Mouse (Mus musculus): ENCODE results near the gene Slx1b. TPM values are rescaled to one million over a fixed set of nuclear protein-coding genes. Genes with fewer than 3 reads are reported as not detected.
"Not testable (repeated sequence)": the region's sequence is repeated elsewhere in the genome, so short reads cannot be mapped to it uniquely, and the experiment has no call there.

Gene Slx1b
- polyA plus RNA-seq, 1 experiment from 2014 or later = 10.9 TPM

- Histone ChIP-seq H3K36me3 (replicated peaks; ENCODE audit: control insufficient read depth, insufficient read depth) (no peaks in the 10 kb centered on the region), H3K4me1 (replicated peaks; ENCODE audit: control insufficient read depth, insufficient read depth, low read length) (peaks cover 5% of the 10 kb centered on the region; the same call in 1 of the 2 replicates), H3K4me2 (replicated peaks) (peak within 1 kb of the TSS; percentile 65), H3K4me3 (replicated peaks; ENCODE audit: low read length) (peak within 1 kb of the TSS; percentile 39), H3K27me3 (ENCODE audit: control insufficient read depth, insufficient read depth, low read length) (no peaks in the 10 kb centered on the region), H3K27ac (peak within 1 kb of the TSS; percentile 84), H3K9me3 (ENCODE audit: control insufficient read depth, low read length) (no peaks in the 10 kb centered on the region), H3K9ac (peak within 1 kb of the TSS; percentile 51)
- 1% methylated on average over 57 of the region's 57 CpGs for WGBS
- DNase-seq (ENCODE audit: low spot score) = peak; percentile 94
- ATAC-seq (ENCODE audit: low FRiP score) = peak; percentile 98
Measured at GRCm38 (mm10) chr7:126649231-126650051, 46.1 kb downstream of the Slx1b start, which contains the start of gene Sgf29. Gene Sgf29 (plus strand): TSS chr7:126649309.

GRCm38 (mm10) chr7:126648486-126648885 is 47.1 kb downstream of the Slx1b start:
- peaks cover 5% of the 10 kb centered on the region; the same call in 1 of the 2 replicates for H3K4me1 ChIP-seq (replicated peaks; ENCODE audit: control insufficient read depth, insufficient read depth, low read length)
- ATAC-seq (ENCODE audit: low FRiP score) = no peak
- H3K27ac ChIP-seq = 0 out of 2 replicates have a peak overlapping the region, but pooled peaks have one; percentile 22
- WGBS = 82% methylated on average over 4 of the region's 4 CpGs
- peak overlapping the region; percentile 51; the same call in 1 of the 2 replicates for H3K9ac ChIP-seq
- H3K4me2 ChIP-seq (replicated peaks) = peak overlapping the region; percentile 65
- H3K4me3 ChIP-seq (replicated peaks; ENCODE audit: low read length) = peak overlapping the region; percentile 39
- H3K27me3 ChIP-seq (ENCODE audit: control insufficient read depth, insufficient read depth, low read length) = no peaks in the 10 kb centered on the region
- H3K36me3 ChIP-seq (replicated peaks; ENCODE audit: control insufficient read depth, insufficient read depth) = no peaks in the 10 kb centered on the region
- no peaks in the 10 kb centered on the region for H3K9me3 ChIP-seq (ENCODE audit: control insufficient read depth, low read length)
- DNase-seq (ENCODE audit: low spot score) = no peak

GRCm38 (mm10) chr7:126645708-126646107 is 49.9 kb downstream of the Slx1b start:
- WGBS = 66% methylated on average over 5 of the region's 5 CpGs
- Histone ChIP-seq H3K4me1 (replicated peaks; ENCODE audit: control insufficient read depth, insufficient read depth, low read length) (peaks cover 5% of the 10 kb centered on the region; the same call in 1 of the 2 replicates), H3K9ac (no peak overlapping the region), H3K27me3 (ENCODE audit: control insufficient read depth, insufficient read depth, low read length) (no peaks in the 10 kb centered on the region), H3K36me3 (replicated peaks; ENCODE audit: control insufficient read depth, insufficient read depth) (no peaks in the 10 kb centered on the region), H3K27ac (no peak overlapping the region), H3K4me3 (replicated peaks; ENCODE audit: low read length) (no peak overlapping the region), H3K9me3 (ENCODE audit: control insufficient read depth, low read length) (no peaks in the 10 kb centered on the region), H3K4me2 (replicated peaks) (no peak overlapping the region)
- no peak for DNase-seq (ENCODE audit: low spot score)
- no peak for ATAC-seq (ENCODE audit: low FRiP score)

- Histone ChIP-seq H3K36me3 (replicated peaks; ENCODE audit: control insufficient read depth, insufficient read depth) (no peaks in the 10 kb centered on the region), H3K27ac (no peak overlapping the region), H3K9ac (no peak overlapping the region), H3K27me3 (ENCODE audit: control insufficient read depth, insufficient read depth, low read length) (no peaks in the 10 kb centered on the region), H3K9me3 (ENCODE audit: control insufficient read depth, low read length) (no peaks in the 10 kb centered on the region), H3K4me2 (replicated peaks) (no peak overlapping the region), H3K4me1 (replicated peaks; ENCODE audit: control insufficient read depth, insufficient read depth, low read length) (peaks cover 1% of the 10 kb centered on the region; the same call in 1 of the 2 replicates), H3K4me3 (replicated peaks; ENCODE audit: low read length) (no peak overlapping the region)
- DNase-seq (ENCODE audit: low spot score) = no peak
- ATAC-seq (ENCODE audit: low FRiP score) = no peak
Measured at GRCm38 (mm10) chr7:126644914-126645313, 50.7 kb downstream of the Slx1b start.

GRCm38 (mm10) chr7:126644345-126644744 is 51.2 kb downstream of the Slx1b start:
- Histone ChIP-seq H3K27ac (no peak overlapping the region), H3K9ac (no peak overlapping the region), H3K27me3 (ENCODE audit: control insufficient read depth, insufficient read depth, low read length) (no peaks in the 10 kb centered on the region), H3K4me2 (replicated peaks) (no peak overlapping the region), H3K9me3 (ENCODE audit: control insufficient read depth, low read length) (no peaks in the 10 kb centered on the region), H3K4me1 (replicated peaks; ENCODE audit: control insufficient read depth, insufficient read depth, low read length) (no peaks in the 10 kb centered on the region), H3K36me3 (replicated peaks; ENCODE audit: control insufficient read depth, insufficient read depth) (no peaks in the 10 kb centered on the region), H3K4me3 (replicated peaks; ENCODE audit: low read length) (no peak overlapping the region)
- DNase-seq (ENCODE audit: low spot score) (no peak), ATAC-seq (ENCODE audit: low FRiP score) (no peak)
- WGBS = 75% methylated on average over 3 of the region's 3 CpGs

- WGBS = 57% methylated on average over 2 of the region's 3 CpGs
Measured at GRCm38 (mm10) chr7:126643244-126643617, 52.4 kb downstream of the Slx1b start.

GRCm38 (mm10) chr7:126642545-126643243 is 52.9 kb downstream of the Slx1b start:
- no peak for ATAC-seq (ENCODE audit: low FRiP score)
- H3K27me3 ChIP-seq (ENCODE audit: control insufficient read depth, insufficient read depth, low read length) = no peaks in the 10 kb centered on the region

More at GRCm38 (mm10) chr7:126643244-126643617, 52.4 kb downstream of the Slx1b start:
- H3K36me3 ChIP-seq (replicated peaks; ENCODE audit: control insufficient read depth, insufficient read depth); H3K27me3 ChIP-seq (ENCODE audit: control insufficient read depth, insufficient read depth, low read length); H3K4me3 ChIP-seq (replicated peaks; ENCODE audit: low read length); H3K4me1 ChIP-seq (replicated peaks; ENCODE audit: control insufficient read depth, insufficient read depth, low read length); H3K27ac ChIP-seq; ATAC-seq (ENCODE audit: low FRiP score); H3K9me3 ChIP-seq (ENCODE audit: control insufficient read depth, low read length); H3K9ac ChIP-seq; H3K4me2 ChIP-seq (replicated peaks): not testable (repeated sequence)
- DNase-seq (ENCODE audit: low spot score) = peak; percentile 46

More at GRCm38 (mm10) chr7:126642545-126643243, 52.9 kb downstream of the Slx1b start:
- no peak overlapping the region for H3K4me2 ChIP-seq (replicated peaks)
- 73% methylated on average over 5 of the region's 5 CpGs for WGBS
- H3K4me3 ChIP-seq (replicated peaks; ENCODE audit: low read length) = no peak overlapping the region
- no peaks in the 10 kb centered on the region for H3K4me1 ChIP-seq (replicated peaks; ENCODE audit: control insufficient read depth, insufficient read depth, low read length)
- H3K9me3 ChIP-seq (ENCODE audit: control insufficient read depth, low read length) = no peaks in the 10 kb centered on the region
- DNase-seq (ENCODE audit: low spot score) = no peak
- no peaks in the 10 kb centered on the region for H3K36me3 ChIP-seq (replicated peaks; ENCODE audit: control insufficient read depth, insufficient read depth)
- no peak overlapping the region for H3K27ac ChIP-seq
- no peak overlapping the region for H3K9ac ChIP-seq

All from hindbrain, embryonic 14.5 days (tissue).